Mouse (Mus musculus) layer of hippocampus, adult 18-20 months (tissue): ENCODE data around the gene Ccdc107. TPM values are rescaled to one million over a fixed set of nuclear protein-coding genes. Genes with fewer than 3 reads are reported as not detected.

Source experiments
- DNase-seq, 2 experiments: peaks; one replicate each; pipeline ENCODE4 v3.0.0; 2022; ENCODE audit warnings: low spot score in 2 of 2
- long read RNA-seq: library from polyadenylated mRNA; stranded (forward); transcript quantifications from one replicate; pipeline ENCODE4 v2.0.0, GENCODE M21; 2021
- total RNA-seq, 2 experiments: library from RNA; stranded (reverse); gene quantifications; 2 replicates each; pipeline ENCODE4 v1.2.3; 2021

Gene Ccdc107
- total RNA-seq: 10 to 100 TPM; 27.7 to 29.3 TPM
- long read RNA-seq, transcript Ccdc107-202 (5 exons, 865 nt): minor isoform, 5 of 31 reads
- long read RNA-seq, transcript Ccdc107-201 (6 exons, 817 nt): major isoform, 22 of 31 reads
- long read RNA-seq, partial matches to known transcripts: 1 of 31 reads
- long read RNA-seq, other reads (novel, unspliced or antisense): 2 of 31 reads

- DNase-seq: peak; percentile 94 to 95
Observed at GRCm38 (mm10) chr4:43492821-43493185, at the start of gene Ccdc107. TSS of gene Ccdc107 (plus strand) at chr4:43492900.

- DNase-seq: no peak
Observed at GRCm38 (mm10) chr4:43443511-43443910, 49.2 kb upstream of the Ccdc107 start.

DNA sequence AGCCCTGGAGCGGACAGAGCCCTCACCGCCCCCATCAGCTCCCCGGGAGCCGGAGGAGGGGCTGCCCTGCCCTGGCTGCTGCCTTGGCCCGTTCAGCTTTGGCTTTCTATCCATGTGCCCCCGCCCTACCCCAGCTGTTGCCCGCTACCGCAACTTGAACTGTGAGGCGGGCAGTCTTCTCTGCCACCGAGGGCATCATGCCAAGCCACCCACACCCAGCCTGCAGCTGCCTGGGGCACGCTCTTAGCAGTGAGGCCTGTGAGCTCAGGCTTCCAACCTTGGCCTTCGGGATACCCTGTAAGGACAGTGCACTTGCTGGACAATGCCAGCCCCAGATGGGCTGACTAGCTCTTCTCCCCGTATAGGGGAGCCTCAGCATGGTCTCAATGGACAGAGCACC is 45.4 kb upstream of the Ccdc107 start:
- DNase-seq: no peak

DNA sequence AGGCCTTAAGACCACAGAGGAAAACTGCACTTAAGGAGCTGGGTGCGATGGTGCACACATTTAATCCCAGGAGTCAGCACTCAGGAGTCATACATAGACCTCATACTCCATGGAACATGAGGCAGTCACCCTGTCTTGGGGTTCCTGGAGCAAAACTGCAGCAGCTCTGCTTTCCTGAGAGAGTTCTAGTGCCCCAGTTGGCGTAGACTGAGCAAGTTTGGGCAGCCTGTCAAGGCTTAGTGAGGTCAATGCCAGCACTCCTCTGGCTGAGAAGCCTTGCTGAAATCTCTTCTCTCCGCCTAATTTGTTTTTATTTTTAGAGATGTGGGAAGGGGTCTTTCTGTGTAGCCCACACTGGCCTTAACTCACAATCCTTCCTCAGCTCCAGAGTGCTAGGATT is 44.1 kb upstream of the Ccdc107 start:
- DNase-seq: no peak

- no peak for DNase-seq
Observed at GRCm38 (mm10) chr4:43452315-43452714, 40.4 kb upstream of the Ccdc107 start.

DNA sequence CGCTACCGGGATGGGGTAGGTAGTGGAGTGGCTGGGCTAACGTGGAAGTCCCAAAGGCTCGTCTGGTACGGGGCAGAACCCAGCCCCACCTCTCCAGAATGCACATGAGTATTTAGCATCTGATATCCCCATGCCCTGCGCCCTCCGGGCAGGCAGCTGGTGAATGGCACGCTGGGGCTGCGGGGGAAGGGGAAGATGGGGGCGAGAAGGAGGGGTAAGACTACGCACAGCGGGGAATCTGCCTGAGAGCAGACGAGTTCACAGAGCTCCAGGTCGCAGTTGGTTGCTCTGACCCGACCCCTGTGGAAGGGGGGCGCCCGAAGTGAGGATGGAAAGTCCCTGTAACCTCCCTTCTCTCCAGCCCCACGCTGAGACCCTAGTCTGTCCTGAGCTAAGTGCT is 39.3 kb upstream of the Ccdc107 start:
- no peak for DNase-seq

DNA sequence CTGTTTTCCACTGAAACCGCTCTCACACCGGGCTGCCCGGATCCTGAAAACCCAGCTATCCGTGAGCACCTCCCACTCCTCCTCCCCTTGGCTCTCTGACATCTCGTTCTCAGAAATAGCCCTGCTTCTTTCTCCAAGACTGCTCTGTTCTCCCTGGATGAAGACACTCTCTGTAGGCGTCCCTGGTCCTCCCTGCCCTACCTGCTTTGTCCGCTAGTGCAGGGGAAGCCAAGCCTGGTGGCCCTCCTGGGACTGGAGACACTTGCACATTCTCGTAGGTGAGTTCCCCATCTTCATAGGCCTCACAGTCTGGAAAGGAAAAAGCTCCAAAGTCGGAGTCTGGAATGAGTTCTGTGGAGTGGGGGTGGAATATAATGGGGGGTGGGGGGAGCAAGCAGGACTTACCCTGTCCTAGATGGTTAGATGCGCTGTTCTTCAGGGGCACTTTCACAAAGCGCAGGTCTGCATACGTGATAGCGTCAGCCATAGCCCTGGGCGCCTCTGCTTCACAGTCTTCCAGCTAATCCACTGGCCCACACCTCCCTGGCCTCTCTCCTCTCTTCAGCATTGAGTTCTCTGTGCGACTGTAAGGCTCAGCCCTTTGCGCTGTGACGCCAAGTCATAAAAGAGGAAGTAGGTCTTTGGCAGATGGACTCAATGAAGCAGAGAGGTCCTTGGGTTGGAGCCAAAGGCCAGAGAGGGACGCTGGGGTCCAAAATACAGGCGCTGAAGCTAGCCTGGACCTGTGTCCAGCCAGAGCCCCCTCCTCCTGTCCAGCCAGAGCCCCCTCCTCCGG is 38.5 kb upstream of the Ccdc107 start, which contains the start of gene Cd72:
TSS of gene Cd72 (minus strand) at position 588 of the 796 bp plus-strand sequence.
- no peak for DNase-seq

DNA sequence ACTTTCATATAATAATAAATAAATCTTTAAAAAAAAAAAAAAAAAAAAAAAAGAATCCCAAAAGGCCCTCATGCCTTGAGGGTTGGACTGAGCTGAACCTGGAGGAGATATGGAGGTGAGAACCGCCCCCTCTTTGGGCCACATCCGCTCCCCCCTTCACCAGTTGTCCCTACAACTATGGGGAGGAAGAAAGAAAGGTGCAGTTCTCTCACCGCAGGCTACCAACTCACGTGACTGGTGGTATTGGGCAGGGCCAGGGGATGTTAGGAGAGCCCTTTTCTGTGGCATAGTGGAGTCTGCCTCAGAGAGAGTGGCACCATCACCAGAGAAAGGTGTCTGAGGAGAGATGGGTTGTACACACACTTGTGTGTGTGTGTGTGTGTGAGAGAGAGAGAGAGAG is 36.2 kb upstream of the Ccdc107 start:
- no peak for DNase-seq

- DNase-seq: no peak
Observed at GRCm38 (mm10) chr4:43457124-43457523, 35.6 kb upstream of the Ccdc107 start.

DNA sequence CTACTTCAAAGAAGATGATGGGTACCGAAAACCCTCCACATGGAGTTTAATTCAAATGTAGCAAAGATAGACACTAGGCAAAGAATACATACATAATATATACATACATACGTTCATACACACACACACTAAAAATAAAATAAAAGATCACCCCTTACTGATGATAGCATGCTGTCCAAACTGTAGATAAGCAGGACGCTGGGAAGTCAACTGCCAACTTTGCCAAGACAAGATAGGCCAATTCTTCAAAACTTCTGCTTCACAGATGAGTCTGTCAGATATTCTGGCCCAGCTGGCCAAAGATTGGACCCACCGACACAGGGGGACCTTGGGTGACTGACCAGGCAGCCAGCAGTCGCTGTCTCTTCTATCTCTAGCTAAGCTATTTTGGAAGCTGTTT is 29.6 kb upstream of the Ccdc107 start:
- DNase-seq: no peak

DNA sequence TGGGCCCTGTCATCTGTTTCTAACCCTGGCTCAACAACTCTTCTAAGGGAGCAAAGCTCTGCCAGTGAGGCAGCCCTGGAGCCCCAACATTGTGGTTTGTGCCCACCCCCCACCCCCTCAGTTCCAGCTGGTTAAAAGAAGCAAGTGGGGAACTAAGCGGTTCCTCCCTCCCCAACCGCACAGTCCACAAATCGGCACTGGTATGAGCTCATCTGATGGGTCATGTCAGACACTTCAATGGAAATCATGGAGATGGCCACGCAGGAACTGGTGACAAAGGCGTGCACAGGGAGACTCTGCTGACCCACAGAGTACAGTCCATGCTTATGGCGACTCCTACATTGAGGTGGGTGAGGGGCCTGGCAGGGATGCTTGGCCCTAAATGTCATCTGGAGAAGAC is 26.8 kb upstream of the Ccdc107 start:
- DNase-seq: no peak

GRCm38 (mm10) chr4:43466872-43467271 is 25.8 kb upstream of the Ccdc107 start:
- DNase-seq: no peak

DNA sequence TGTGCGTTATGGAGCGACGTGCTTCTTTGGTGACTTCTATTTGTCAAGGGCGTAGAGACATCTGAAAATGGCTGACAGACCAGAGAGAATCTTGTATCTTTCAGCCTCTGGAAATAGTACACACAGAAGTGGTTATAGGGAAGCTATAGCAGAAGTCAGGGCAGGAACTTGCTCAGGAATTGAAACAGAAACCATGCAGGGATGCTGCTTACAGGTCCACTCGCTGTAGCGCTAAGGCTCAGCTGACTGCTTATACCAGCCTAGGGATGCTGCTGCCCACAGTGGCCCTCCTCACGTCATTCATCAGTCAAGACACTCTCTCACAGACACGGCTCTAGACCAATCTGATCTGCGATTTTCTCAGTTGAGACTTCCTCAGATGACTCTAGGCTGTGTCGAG is 22.4 kb upstream of the Ccdc107 start:
- DNase-seq: no peak

GRCm38 (mm10) chr4:43473636-43474035 is 19.1 kb upstream of the Ccdc107 start:
- no peak for DNase-seq

- no peak for DNase-seq
Observed at GRCm38 (mm10) chr4:43476604-43477003, 16.1 kb upstream of the Ccdc107 start.

GRCm38 (mm10) chr4:43477857-43478533 is 14.7 kb upstream of the Ccdc107 start:
- DNase-seq: peak; percentile 74 to 90

DNA sequence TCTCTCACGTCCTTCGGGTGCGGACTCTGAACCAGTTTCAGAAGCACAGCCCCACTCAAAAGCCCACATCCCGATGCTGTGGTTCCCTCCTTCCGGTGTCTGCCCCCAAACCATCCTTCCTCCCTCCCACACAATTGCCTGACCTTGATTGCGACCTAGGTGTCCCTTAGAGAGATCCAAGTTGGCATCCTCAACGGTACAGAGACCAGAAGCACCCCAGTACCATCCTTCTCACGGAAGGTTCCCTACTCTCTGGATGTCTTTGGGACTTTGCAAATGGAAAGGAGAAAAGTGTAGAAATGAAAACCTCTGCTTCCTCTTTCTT is 14.2 kb upstream of the Ccdc107 start:
- DNase-seq: no peak

- peak in 1 of 2 experiments; percentile 34 for DNase-seq
Observed at GRCm38 (mm10) chr4:43478906-43479832, 13.5 kb upstream of the Ccdc107 start.

DNA sequence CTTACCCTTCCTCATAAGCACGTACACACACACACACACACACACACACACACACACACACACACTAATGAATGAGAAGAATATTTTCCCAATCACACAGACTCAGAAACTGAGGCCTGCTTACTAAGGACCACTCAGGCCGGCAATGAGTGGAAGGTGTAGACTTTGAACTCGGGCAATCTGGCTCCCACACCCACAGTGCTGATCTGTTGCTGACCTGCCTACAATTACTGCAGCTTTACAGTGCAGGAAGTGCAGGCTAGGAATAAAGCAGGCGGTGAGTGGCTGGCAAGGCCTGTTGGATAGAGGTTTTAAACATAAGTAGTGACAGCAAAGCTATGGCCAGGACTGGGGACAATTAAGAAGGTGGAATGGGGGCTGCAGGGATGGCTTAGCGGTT is 11.7 kb upstream of the Ccdc107 start:
- DNase-seq: no peak

DNA sequence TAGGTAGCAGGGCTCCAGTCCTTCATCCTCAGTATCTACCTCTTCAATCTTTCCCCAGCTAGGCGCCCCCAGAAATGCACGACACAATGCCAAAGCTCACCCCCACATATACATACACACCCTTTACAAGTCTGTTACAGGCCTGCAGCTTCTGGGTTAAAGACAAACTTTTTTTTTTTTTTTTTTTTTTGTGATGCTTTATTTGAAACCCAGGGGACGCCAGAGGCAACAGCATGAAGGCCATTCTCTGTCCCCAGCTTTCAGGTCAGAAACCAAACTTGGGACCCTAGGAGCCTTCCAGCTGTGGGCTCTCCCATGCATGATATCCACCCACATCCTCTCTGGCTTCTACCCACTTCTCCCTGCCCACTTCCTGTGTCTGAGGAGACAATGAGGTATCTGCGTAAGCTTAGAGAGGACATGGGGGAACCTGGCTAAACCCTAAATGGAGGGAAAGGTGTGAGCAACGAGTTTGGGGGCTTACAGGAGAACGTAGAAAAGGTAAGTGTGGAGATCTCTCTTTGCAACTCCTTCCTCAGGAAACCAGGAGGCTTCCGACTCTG is 10.7 kb upstream of the Ccdc107 start:
- no peak for DNase-seq

DNA sequence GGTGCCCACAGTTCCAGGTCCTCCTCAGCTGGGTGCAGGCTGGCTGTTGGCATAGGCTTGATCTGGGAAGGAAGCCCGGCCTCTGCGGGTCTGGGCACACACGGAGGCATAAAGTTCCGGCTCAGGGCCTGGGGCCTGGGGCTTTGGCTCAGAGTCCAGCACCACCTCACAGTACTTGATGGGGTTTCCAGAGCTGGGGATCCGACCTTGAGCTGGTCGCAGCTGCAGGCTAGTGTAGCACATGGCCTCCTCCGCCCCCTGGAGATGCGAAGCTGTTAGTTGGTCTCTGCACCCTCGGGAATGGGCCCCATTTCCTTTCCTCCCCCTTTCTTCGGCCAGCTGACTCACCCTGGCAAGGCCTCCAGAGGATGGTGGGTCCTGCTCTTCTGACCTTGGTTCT is 10.1 kb upstream of the Ccdc107 start:
- no peak for DNase-seq
